Mouse (Mus musculus): ENCODE measurements at regions not wholly inside any gene's neighbourhood (a gene's known extent, or its start where the extent isn't known, plus 50 kb on each side); places are given as distances from the start of the nearest gene placed in this dataset.

- TF ChIP-seq CTCF (IDR thresholded peaks at IDR 0.05; ENCODE audit: low read depth, low read length): no peak
- no peak for TF ChIP-seq GATA2 (IDR thresholded peaks at IDR 0.05; ENCODE audit: borderline replicate concordance, low read depth, low read length)
- TF ChIP-seq GATA1 (IDR thresholded peaks at IDR 0.05; ENCODE audit: borderline replicate concordance, low read length): no peak
- TF ChIP-seq POLR2AphosphoS5 (IDR thresholded peaks at IDR 0.05; ENCODE audit: insufficient replicate concordance, low read depth, low read length): no peak
- no peak for TF ChIP-seq TAL1 (conservative IDR thresholded peaks at IDR 0.05; ENCODE audit: low read depth, low read length)
These were observed 122.3 kb downstream of the Kctd15 start for GRCm38 (mm10) chr7:34534241-34534640.
